Mouse (Mus musculus) left cerebral cortex, postnatal 4 days (tissue): Measurements from ENCODE around the gene Crxos. TPM values are rescaled to one million over a fixed set of nuclear protein-coding genes. Genes with fewer than 3 reads are reported as not detected.

Experiments used
- total RNA-seq, 2 experiments: library from RNA; stranded (reverse); gene quantifications; 2 replicates each; pipeline ENCODE4 v1.2.3; 2021

The Crxos gene
- total RNA-seq, 2 experiments from 2014 or later = not detected

Other genes with a start within 250 kb of the Crxos start
- not detected for gene Obox3, start 242.7 kb upstream of the Crxos start, total RNA-seq
- not detected for gene Obox5, start 132.5 kb upstream of the Crxos start, total RNA-seq
- gene Obox6, start 42.9 kb upstream of the Crxos start, total RNA-seq = not detected
- gene Crx, start 2.6 kb upstream of the Crxos start, total RNA-seq = not detected
- 1,000 to 10,000 TPM; 1,074 to 1,076 TPM for gene Selenow, start 39.8 kb downstream of the Crxos start, total RNA-seq
- 100 to 1,000 TPM; 110 to 112 TPM for gene Nop53, start 63.5 kb downstream of the Crxos start, total RNA-seq
- gene Ehd2, start 85.0 kb downstream of the Crxos start, total RNA-seq = 1 to 10 TPM; 6.2 to 6.7 TPM
- gene Bicra, start 165.3 kb downstream of the Crxos start, total RNA-seq = 10 to 100 TPM; 25.3 to 25.8 TPM
- gene Zfp541, start 179.2 kb downstream of the Crxos start, total RNA-seq = under 1 TPM; 0.38 to 0.58 TPM
- 100 to 1,000 TPM; 141 to 157 TPM for gene Napa, start 215.8 kb downstream of the Crxos start, total RNA-seq
- gene Kptn, start 237.3 kb downstream of the Crxos start, total RNA-seq = 10 to 100 TPM; 38.0 to 43.2 TPM
- gene Slc8a2, start 247.2 kb downstream of the Crxos start, total RNA-seq = 100 to 1,000 TPM; 106 to 117 TPM